Mouse (Mus musculus): ENCODE data around the gene Metap2.
"Not testable (repeated sequence)": the region's sequence is repeated elsewhere in the genome, so short reads cannot be mapped to it uniquely, and the experiment has no call there.

The Metap2 gene

GRCm38 (mm10) chr10:93834394-93834745, 62.5 kb downstream of the Metap2 start:
- no peak for DNase-seq

- no peak for DNase-seq
These were observed 63.0 kb downstream of the Metap2 start for GRCm38 (mm10) chr10:93833699-93834393.

- no peak for DNase-seq
These were observed 63.6 kb downstream of the Metap2 start for GRCm38 (mm10) chr10:93833370-93833698.

GRCm38 (mm10) chr10:93832811-93833210, 64.1 kb downstream of the Metap2 start:
- DNase-seq: no peak

GRCm38 (mm10) chr10:93831730-93832574, 64.9 kb downstream of the Metap2 start:
- no peak for DNase-seq

- no peak for DNase-seq
These were observed 65.8 kb downstream of the Metap2 start, which contains the start of gene Usp44 for GRCm38 (mm10) chr10:93830931-93831729. Gene Usp44 (plus strand): TSS chr10:93831555.

GRCm38 (mm10) chr10:93829898-93830831, 66.7 kb downstream of the Metap2 start:
- DNase-seq: no peak

- peak; percentile 73 for DNase-seq
These were observed 78.2 kb downstream of the Metap2 start for GRCm38 (mm10) chr10:93818661-93819060.

- DNase-seq: no peak
These were observed 83.1 kb downstream of the Metap2 start for GRCm38 (mm10) chr10:93813755-93814154.

- peak; percentile 76 for DNase-seq
These were observed 84.0 kb downstream of the Metap2 start for GRCm38 (mm10) chr10:93812774-93813415.

GRCm38 (mm10) chr10:93812098-93812497, 84.8 kb downstream of the Metap2 start:
- no peak for DNase-seq

GRCm38 (mm10) chr10:93810590-93811185, 86.2 kb downstream of the Metap2 start:
- DNase-seq: no peak

- not testable (repeated sequence) for DNase-seq
These were observed 87.5 kb downstream of the Metap2 start for GRCm38 (mm10) chr10:93809438-93809837.
